Mouse (Mus musculus): ENCODE data around the gene Ifngr1. TPM values are rescaled to one million over a fixed set of nuclear protein-coding genes. Genes with fewer than 3 reads are reported as not detected.
A peak's percentile ranks its signal among the peaks of the same experiment; 100 is the strongest.

Gene Ifngr1
- polyA plus RNA-seq, 1 experiment from 2014 or later = 32.8 TPM

GRCm38 (mm10) chr10:19570716-19571115, 21.0 kb upstream of the Ifngr1 start:
- Histone ChIP-seq H3K9me3 (no peaks in the 10 kb centered on the region), H3K27ac (replicated peaks) (no peak overlapping the region; the same call in 1 of the 2 replicates), H3K4me3 (no peak overlapping the region), H3K36me3 (no peaks in the 10 kb centered on the region), H3K27me3 (replicated peaks) (no peaks in the 10 kb centered on the region), H3K4me2 (no peak overlapping the region), H3K9ac (no peak overlapping the region), H3K4me1 (peaks cover 3% of the 10 kb centered on the region; the same call in 1 of the 2 replicates)
- 29% methylated on average over 1 of the region's 1 CpGs for WGBS
- no peak for ATAC-seq (ENCODE audit: extremely low read depth, insufficient number of reproducible peaks, low FRiP score, low TSS enrichment)

- Histone ChIP-seq H3K27me3 (replicated peaks) (no peaks in the 10 kb centered on the region), H3K4me1 (peaks cover 5% of the 10 kb centered on the region; the same call in 1 of the 2 replicates), H3K9ac (no peak overlapping the region), H3K4me3 (no peak overlapping the region), H3K9me3 (no peaks in the 10 kb centered on the region), H3K27ac (replicated peaks) (no peak overlapping the region), H3K36me3 (no peaks in the 10 kb centered on the region), H3K4me2 (no peak overlapping the region)
- ATAC-seq (ENCODE audit: extremely low read depth, insufficient number of reproducible peaks, low FRiP score, low TSS enrichment) = no peak
- WGBS = 89% methylated on average over 3 of the region's 3 CpGs
These were observed 14.2 kb upstream of the Ifngr1 start for GRCm38 (mm10) chr10:19577571-19577970.

- H3K4me1 ChIP-seq = peaks cover 6% of the 10 kb centered on the region
- 75% methylated on average over 6 of the region's 6 CpGs for WGBS
- ATAC-seq (ENCODE audit: extremely low read depth, insufficient number of reproducible peaks, low FRiP score, low TSS enrichment) = no peak
- no peaks in the 10 kb centered on the region for H3K36me3 ChIP-seq
- no peak overlapping the region for H3K27ac ChIP-seq (replicated peaks)
- no peak overlapping the region for H3K4me2 ChIP-seq
- no peak overlapping the region for H3K4me3 ChIP-seq
- H3K9ac ChIP-seq = no peak overlapping the region
- no peaks in the 10 kb centered on the region for H3K27me3 ChIP-seq (replicated peaks)
- no peaks in the 10 kb centered on the region for H3K9me3 ChIP-seq
These were observed 13.7 kb upstream of the Ifngr1 start for GRCm38 (mm10) chr10:19578001-19578400.

- ATAC-seq (ENCODE audit: extremely low read depth, insufficient number of reproducible peaks, low FRiP score, low TSS enrichment) = no peak
- no peaks in the 10 kb centered on the region for H3K9me3 ChIP-seq
- H3K27me3 ChIP-seq (replicated peaks) = no peaks in the 10 kb centered on the region
- peaks cover 9% of the 10 kb centered on the region for H3K4me1 ChIP-seq
- H3K9ac ChIP-seq = no peak overlapping the region
- no peaks in the 10 kb centered on the region for H3K36me3 ChIP-seq
- 62% methylated on average over 9 of the region's 9 CpGs for WGBS
- H3K4me2 ChIP-seq = 0 out of 2 replicates have a peak overlapping the region, but pooled peaks have one; percentile 16
- no peak overlapping the region for H3K4me3 ChIP-seq
- H3K27ac ChIP-seq (replicated peaks) = no peak overlapping the region
These were observed 13.3 kb upstream of the Ifngr1 start for GRCm38 (mm10) chr10:19578409-19578986.

GRCm38 (mm10) chr10:19580660-19581059, 11.1 kb upstream of the Ifngr1 start:
- peaks cover 12% of the 10 kb centered on the region for H3K4me1 ChIP-seq

GRCm38 (mm10) chr10:19581844-19582582, 9.7 kb upstream of the Ifngr1 start:
- WGBS = 58% methylated on average over 9 of the region's 9 CpGs
- ATAC-seq (ENCODE audit: extremely low read depth, insufficient number of reproducible peaks, low FRiP score, low TSS enrichment) = no peak
- Histone ChIP-seq H3K27ac (replicated peaks) (no peak overlapping the region), H3K36me3 (no peaks in the 10 kb centered on the region), H3K4me2 (no peak overlapping the region), H3K4me3 (no peak overlapping the region), H3K27me3 (replicated peaks) (no peaks in the 10 kb centered on the region), H3K9ac (no peak overlapping the region), H3K9me3 (no peaks in the 10 kb centered on the region), H3K4me1 (peaks cover 12% of the 10 kb centered on the region)

More at GRCm38 (mm10) chr10:19580660-19581059, 11.1 kb upstream of the Ifngr1 start:
- Histone ChIP-seq H3K9ac (no peak overlapping the region), H3K4me3 (no peak overlapping the region), H3K27me3 (replicated peaks) (no peaks in the 10 kb centered on the region), H3K36me3 (no peaks in the 10 kb centered on the region), H3K27ac (replicated peaks) (no peak overlapping the region), H3K4me2 (no peak overlapping the region), H3K9me3 (no peaks in the 10 kb centered on the region)
- ATAC-seq (ENCODE audit: extremely low read depth, insufficient number of reproducible peaks, low FRiP score, low TSS enrichment) = no peak
- 59% methylated on average over 3 of the region's 3 CpGs for WGBS

GRCm38 (mm10) chr10:19582806-19583430, 8.8 kb upstream of the Ifngr1 start:
- H3K27ac ChIP-seq (replicated peaks) = 0 out of 2 replicates have a peak overlapping the region, but pooled peaks have one; percentile 20
- no peaks in the 10 kb centered on the region for H3K36me3 ChIP-seq
- peaks cover 12% of the 10 kb centered on the region for H3K4me1 ChIP-seq
- H3K4me2 ChIP-seq = no peak overlapping the region
- H3K27me3 ChIP-seq (replicated peaks) = no peaks in the 10 kb centered on the region
- H3K9ac ChIP-seq = no peak overlapping the region
- no peak for ATAC-seq (ENCODE audit: extremely low read depth, insufficient number of reproducible peaks, low FRiP score, low TSS enrichment)
- H3K4me3 ChIP-seq = no peak overlapping the region
- no peaks in the 10 kb centered on the region for H3K9me3 ChIP-seq
- WGBS = 52% methylated on average over 7 of the region's 7 CpGs

- no peak overlapping the region for H3K4me3 ChIP-seq
- peaks cover 7% of the 10 kb centered on the region; the same call in 1 of the 2 replicates for H3K4me1 ChIP-seq
- H3K27ac ChIP-seq (replicated peaks) = no peak overlapping the region
- 72% methylated on average over 2 of the region's 2 CpGs for WGBS
- no peaks in the 10 kb centered on the region for H3K27me3 ChIP-seq (replicated peaks)
- H3K9me3 ChIP-seq = no peaks in the 10 kb centered on the region
- H3K4me2 ChIP-seq = no peak overlapping the region
- no peaks in the 10 kb centered on the region for H3K36me3 ChIP-seq
- H3K9ac ChIP-seq = no peak overlapping the region
- no peak for ATAC-seq (ENCODE audit: extremely low read depth, insufficient number of reproducible peaks, low FRiP score, low TSS enrichment)
These were observed 7.7 kb upstream of the Ifngr1 start for GRCm38 (mm10) chr10:19584064-19584463.

GRCm38 (mm10) chr10:19584846-19585245, 6.9 kb upstream of the Ifngr1 start:
- no peaks in the 10 kb centered on the region for H3K9me3 ChIP-seq
- no peak overlapping the region for H3K27ac ChIP-seq (replicated peaks)
- H3K4me3 ChIP-seq = no peak overlapping the region
- no peaks in the 10 kb centered on the region for H3K27me3 ChIP-seq (replicated peaks)
- no peak for ATAC-seq (ENCODE audit: extremely low read depth, insufficient number of reproducible peaks, low FRiP score, low TSS enrichment)
- no peak overlapping the region for H3K9ac ChIP-seq
- no peak overlapping the region for H3K4me2 ChIP-seq
- peaks cover 7% of the 10 kb centered on the region; the same call in 1 of the 2 replicates for H3K4me1 ChIP-seq
- H3K36me3 ChIP-seq = no peaks in the 10 kb centered on the region
- 83% methylated on average over 1 of the region's 1 CpGs for WGBS

- Histone ChIP-seq H3K27ac (replicated peaks) (no peak overlapping the region), H3K27me3 (replicated peaks) (no peaks in the 10 kb centered on the region), H3K36me3 (no peaks in the 10 kb centered on the region), H3K4me3 (no peak overlapping the region), H3K4me2 (no peak overlapping the region), H3K9me3 (no peaks in the 10 kb centered on the region), H3K9ac (no peak overlapping the region), H3K4me1 (peaks cover 9% of the 10 kb centered on the region; the same call in 1 of the 2 replicates)
- WGBS = 81% methylated on average over 5 of the region's 5 CpGs
- no peak for ATAC-seq (ENCODE audit: extremely low read depth, insufficient number of reproducible peaks, low FRiP score, low TSS enrichment)
These were observed 5.9 kb upstream of the Ifngr1 start for GRCm38 (mm10) chr10:19585860-19586259.

GRCm38 (mm10) chr10:19587281-19587680, 4.5 kb upstream of the Ifngr1 start:
- WGBS = 69% methylated on average over 3 of the region's 3 CpGs
- Histone ChIP-seq H3K27ac (replicated peaks) (no peak overlapping the region), H3K4me2 (no peak overlapping the region), H3K36me3 (no peaks in the 10 kb centered on the region), H3K9ac (no peak overlapping the region), H3K27me3 (replicated peaks) (no peaks in the 10 kb centered on the region), H3K4me1 (peaks cover 13% of the 10 kb centered on the region; the same call in 1 of the 2 replicates), H3K9me3 (no peaks in the 10 kb centered on the region), H3K4me3 (no peak overlapping the region)
- no peak for ATAC-seq (ENCODE audit: extremely low read depth, insufficient number of reproducible peaks, low FRiP score, low TSS enrichment)
